Mouse (Mus musculus): ENCODE measurements around the gene Eif5b.
"Not testable (repeated sequence)": the region's sequence is repeated elsewhere in the genome, so short reads cannot be mapped to it uniquely, and the experiment has no call there.

GRCm38 (mm10) chr1:38062156-38062555 lies 64.3 kb downstream of the Eif5b start:
- TF ChIP-seq CTCF, POLR2A (IDR thresholded peaks at IDR 0.05; ENCODE audit: extremely low read depth, insufficient read depth, low read length): not testable (repeated sequence)

Measured in cortical plate, adult 2 months (tissue).